ENCODE assay signal across 7 mouse cellular contexts in genomic region chr10:111297631-111298030, GRCm38 (mm10). TPM values are rescaled to one million over a fixed set of nuclear protein-coding genes. Genes with fewer than 3 reads are reported as not detected.
DNase-seq lines count a peak whose midpoint lies in the region; ATAC-seq lines count a peak whose summit lies in the region.

No protein-coding gene starts in this region.

- H3K27ac ChIP-seq in lung, embryonic 15.5 days, result peak overlapping the region; percentile 73; the same call in 1 of the 2 replicates
- no peak overlapping the region for H3K27ac ChIP-seq in forebrain, embryonic 11.5 days (ENCODE audit: low read depth, low read length)
- no peak overlapping the region for H3K27ac ChIP-seq in limb, embryonic 11.5 days (replicated peaks; ENCODE audit: low read depth, low read length)
- H3K27ac ChIP-seq in neural tube, embryonic 15.5 days (replicated peaks), result peak overlapping the region; percentile 97; the same call in 1 of the 2 replicates

- peak overlapping the region; percentile 87; the same call in 1 of the 2 replicates for H3K4me3 ChIP-seq in lung, embryonic 15.5 days
- H3K4me3 ChIP-seq in forebrain, embryonic 11.5 days (ENCODE audit: low read depth, low read length), result peak overlapping the region; percentile 70; the same call in 1 of the 2 replicates
- H3K4me3 ChIP-seq in limb, embryonic 11.5 days (ENCODE audit: low read depth, low read length), result no peak overlapping the region
- peak overlapping the region; percentile 69 for H3K4me3 ChIP-seq in neural tube, embryonic 15.5 days (replicated peaks)

- H3K9ac ChIP-seq in lung, embryonic 15.5 days, result no peak overlapping the region
- peak overlapping the region; percentile 71; the same call in 1 of the 2 replicates for H3K9ac ChIP-seq in forebrain, embryonic 11.5 days (ENCODE audit: low read length)
- no peak overlapping the region for H3K9ac ChIP-seq in limb, embryonic 11.5 days (ENCODE audit: low read length)
- H3K9ac ChIP-seq in neural tube, embryonic 15.5 days (replicated peaks), result 0 out of 2 replicates have a peak overlapping the region, but pooled peaks have one; percentile 65

- no peak for ATAC-seq in lung, embryonic 15.5 days (ENCODE audit: borderline replicate concordance, extremely low read depth, low FRiP score, low TSS enrichment)
- ATAC-seq in forebrain, embryonic 11.5 days (replicated peaks; ENCODE audit: low FRiP score), result no peak
- no peak for ATAC-seq in limb, embryonic 11.5 days (ENCODE audit: insufficient number of reproducible peaks, low FRiP score, low TSS enrichment, low read depth)
- ATAC-seq in neural tube, embryonic 15.5 days (ENCODE audit: low FRiP score), result no peak

- H3K4me1 ChIP-seq in lung, embryonic 15.5 days, result peaks cover 10% of the 10 kb centered on the region; the same call in 1 of the 2 replicates
- H3K4me1 ChIP-seq in forebrain, embryonic 11.5 days (replicated peaks; ENCODE audit: control insufficient read depth, insufficient read depth, low read length), result no peaks in the 10 kb centered on the region; the same call in 1 of the 2 replicates
- H3K4me1 ChIP-seq in limb, embryonic 11.5 days (ENCODE audit: control insufficient read depth, insufficient read depth, low read length), result no peaks in the 10 kb centered on the region
- H3K4me1 ChIP-seq in neural tube, embryonic 15.5 days, result peaks cover 19% of the 10 kb centered on the region

- no peaks in the 10 kb centered on the region for H3K36me3 ChIP-seq in lung, embryonic 15.5 days
- no peaks in the 10 kb centered on the region for H3K36me3 ChIP-seq in forebrain, embryonic 11.5 days (ENCODE audit: control insufficient read depth, insufficient read depth, low read length)
- H3K36me3 ChIP-seq in limb, embryonic 11.5 days (ENCODE audit: control insufficient read depth, insufficient read depth, low read length), result no peaks in the 10 kb centered on the region
- H3K36me3 ChIP-seq in neural tube, embryonic 15.5 days, result peaks cover 3% of the 10 kb centered on the region; the same call in 1 of the 2 replicates

- DNase-seq in lung, postnatal 25 days (ENCODE audit: low spot score), result no peak
- no peak for DNase-seq in forebrain, embryonic 11.5 days (ENCODE audit: low spot score)
- no peak for DNase-seq in limb, embryonic 11.5 days (ENCODE audit: low spot score)
- no peak for DNase-seq in spleen, postnatal 14 days (ENCODE audit: low spot score in 2 of 2)
- DNase-seq in cerebellum, adult 11 months, result no peak

- 34% methylated on average over 6 of the region's 6 CpGs for WGBS in lung, embryonic 15.5 days
- 49% methylated on average over 6 of the region's 6 CpGs for WGBS in forebrain, embryonic 11.5 days
- WGBS in limb, embryonic 11.5 days, result 51% methylated on average over 6 of the region's 6 CpGs
- WGBS in neural tube, embryonic 15.5 days, result 53% methylated on average over 6 of the region's 6 CpGs

- no peaks in the 10 kb centered on the region for H3K27me3 ChIP-seq in lung, embryonic 15.5 days
- H3K27me3 ChIP-seq in forebrain, embryonic 11.5 days (ENCODE audit: control insufficient read depth, insufficient read depth, low read length), result no peaks in the 10 kb centered on the region
- no peaks in the 10 kb centered on the region for H3K27me3 ChIP-seq in limb, embryonic 11.5 days (ENCODE audit: control insufficient read depth, insufficient read depth, low read length)
- H3K27me3 ChIP-seq in neural tube, embryonic 15.5 days (replicated peaks), result no peaks in the 10 kb centered on the region

- H3K9me3 ChIP-seq in lung, embryonic 15.5 days, result no peaks in the 10 kb centered on the region
- no peaks in the 10 kb centered on the region for H3K9me3 ChIP-seq in forebrain, embryonic 11.5 days (ENCODE audit: control insufficient read depth, low read length)
- no peaks in the 10 kb centered on the region for H3K9me3 ChIP-seq in limb, embryonic 11.5 days (ENCODE audit: control insufficient read depth, low read length)
- no peaks in the 10 kb centered on the region for H3K9me3 ChIP-seq in neural tube, embryonic 15.5 days (replicated peaks)

- peak overlapping the region; percentile 68 for H3K4me2 ChIP-seq in lung, embryonic 15.5 days
- peak overlapping the region; percentile 59; the same call in 1 of the 2 replicates for H3K4me2 ChIP-seq in forebrain, embryonic 11.5 days (ENCODE audit: low read depth, low read length, severe bottlenecking)
- H3K4me2 ChIP-seq in limb, embryonic 11.5 days (ENCODE audit: low read depth, severe bottlenecking), result peak overlapping the region; percentile 52
- H3K4me2 ChIP-seq in neural tube, embryonic 15.5 days, result peak overlapping the region; percentile 60

RNA-seq across cellular contexts. Expression of gene Bbs10, which starts 0.8 kb away (rescaled TPM):
- polyA plus RNA-seq in lung, embryonic 15.5 days (2015; fragmentation: Nextera tagmentation; extraction: Ambion mirVana), result 5.6 and 7.2 TPM in 2 replicates
- 7.5 and 9.5 TPM in 2 replicates for polyA plus RNA-seq in forebrain, embryonic 11.5 days (2014; fragmentation: Nextera tagmentation; extraction: Ambion mirVana)
- polyA plus RNA-seq in limb, embryonic 11.5 days (2014; fragmentation: Nextera tagmentation; extraction: Ambion mirVana), result 8.7 and 10.3 TPM in 2 replicates
- polyA plus RNA-seq in neural tube, embryonic 15.5 days (2015; fragmentation: Nextera tagmentation; extraction: Ambion mirVana), result 4.8 and 5.5 TPM in 2 replicates

Comparison
In these comparisons a context has a peak if more than half of its experiments do, and no peak if none do; other contexts are left out.
1. H3K27ac ChIP-seq: peak in lung, embryonic 15.5 days (single experiment) and neural tube, embryonic 15.5 days (single experiment); none in forebrain, embryonic 11.5 days (single experiment) and limb, embryonic 11.5 days (single experiment).
2. H3K9ac ChIP-seq: peak in forebrain, embryonic 11.5 days (single experiment) and neural tube, embryonic 15.5 days (single experiment); none in lung, embryonic 15.5 days (single experiment) and limb, embryonic 11.5 days (single experiment).
3. Peak in every context shown above with its lines, with median percentiles within 50 percentile points of each other: H3K4me2 ChIP-seq.